Mouse (Mus musculus): ENCODE measurements around the gene Btbd9.

Btbd9 gene

DNA sequence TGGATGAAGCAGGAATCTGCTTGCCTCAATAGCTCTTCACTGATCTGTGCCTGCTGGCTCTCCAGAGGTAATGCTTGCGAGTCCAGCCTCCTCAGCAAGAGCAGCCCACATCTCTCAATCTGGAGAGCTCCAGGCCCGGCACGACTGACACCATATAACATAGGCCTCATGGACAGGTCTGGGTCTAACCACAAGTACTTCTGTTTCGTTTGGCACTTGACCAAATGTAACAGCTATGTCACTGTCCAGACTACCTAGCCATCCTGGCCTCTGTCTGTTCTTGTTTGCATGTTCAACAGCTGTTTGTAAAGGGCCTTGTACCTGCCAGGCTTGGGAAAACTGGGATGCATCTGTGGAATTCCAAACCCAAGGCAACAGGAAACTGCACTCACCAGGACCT is 340.9 kb downstream of the Btbd9 start:
- no peak for DNase-seq

DNA sequence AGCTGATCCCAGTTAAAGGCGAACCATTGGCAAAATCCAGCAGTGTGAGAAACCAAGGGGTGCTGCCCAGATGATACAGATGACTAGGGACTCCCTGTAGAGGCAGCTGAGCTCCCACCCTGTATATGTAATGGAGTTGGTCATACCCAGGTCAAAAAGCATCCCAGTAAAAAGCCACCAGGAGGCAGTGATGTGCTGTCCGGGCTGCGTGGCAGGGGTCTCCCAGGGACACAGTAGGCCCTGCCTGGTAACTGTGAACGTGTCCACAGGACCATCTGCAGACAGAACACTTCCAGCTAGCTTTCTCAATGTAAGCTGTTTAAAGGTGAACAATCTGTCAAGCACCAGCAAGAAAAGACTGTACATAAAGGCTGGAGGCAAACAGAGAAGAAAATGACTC is 343.6 kb downstream of the Btbd9 start:
- DNase-seq = peak; percentile 33

- DNase-seq = no peak
Observed at GRCm38 (mm10) chr17:30231483-30231882, 344.8 kb downstream of the Btbd9 start.

DNA sequence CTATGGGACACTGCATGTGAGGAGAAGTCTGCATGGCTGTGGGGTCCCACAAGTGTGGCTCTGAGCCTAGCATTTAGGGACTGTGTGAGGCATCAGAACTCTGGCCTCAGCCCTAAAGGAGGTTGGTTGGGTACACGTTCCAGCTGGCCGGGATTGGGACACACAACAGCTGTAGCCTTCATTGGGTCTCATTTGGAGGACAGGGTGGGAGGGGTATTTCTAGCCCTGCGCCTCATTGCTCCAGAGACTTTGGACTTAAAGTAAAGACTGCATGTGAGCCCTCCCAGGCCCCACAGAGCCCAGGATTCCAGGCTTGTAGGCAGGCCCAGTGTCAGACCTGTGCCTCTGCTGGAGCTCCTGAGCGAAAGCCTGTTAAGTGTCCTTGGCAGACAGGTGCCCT is 345.9 kb downstream of the Btbd9 start:
- DNase-seq = no peak

DNA sequence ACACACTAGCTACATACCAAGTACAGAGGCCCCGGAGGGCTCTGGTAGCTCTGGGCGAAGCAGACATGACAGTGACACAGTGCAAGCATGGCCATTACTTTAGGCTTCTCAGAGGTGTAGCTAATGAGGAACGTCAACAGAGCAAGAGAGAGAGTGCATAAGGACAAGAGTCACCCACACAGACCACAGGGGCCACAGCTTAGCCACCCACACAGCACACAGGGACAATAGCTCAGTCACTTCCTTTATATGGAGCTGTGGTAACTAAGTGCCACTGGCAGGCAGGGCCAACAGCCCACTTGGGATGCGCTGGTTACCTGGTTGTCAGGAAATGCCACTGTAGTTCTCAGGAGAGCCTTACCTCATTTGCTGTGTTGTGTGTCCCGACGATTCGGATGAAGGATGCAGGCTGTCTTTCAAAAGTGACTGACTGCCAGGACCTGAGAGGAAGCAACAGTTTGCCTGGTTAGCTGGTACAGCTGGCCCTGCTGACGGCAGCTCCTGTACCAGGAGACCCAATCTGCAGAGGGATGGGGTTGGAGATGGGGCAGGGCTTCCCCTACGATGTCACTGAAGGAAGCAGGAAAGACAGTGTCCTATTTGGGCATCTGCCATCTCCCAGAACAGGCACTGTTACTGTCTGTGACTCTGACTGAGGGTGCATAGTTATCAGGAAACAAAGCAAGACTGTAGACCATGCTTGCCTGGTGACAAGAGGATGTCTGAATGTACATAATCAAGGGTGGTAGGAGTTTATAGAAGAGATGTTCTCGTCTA is 347.7 kb downstream of the Btbd9 start:
- DNase-seq = no peak

- no peak for DNase-seq
Observed at GRCm38 (mm10) chr17:30225030-30225740, 351.1 kb downstream of the Btbd9 start.

DNA sequence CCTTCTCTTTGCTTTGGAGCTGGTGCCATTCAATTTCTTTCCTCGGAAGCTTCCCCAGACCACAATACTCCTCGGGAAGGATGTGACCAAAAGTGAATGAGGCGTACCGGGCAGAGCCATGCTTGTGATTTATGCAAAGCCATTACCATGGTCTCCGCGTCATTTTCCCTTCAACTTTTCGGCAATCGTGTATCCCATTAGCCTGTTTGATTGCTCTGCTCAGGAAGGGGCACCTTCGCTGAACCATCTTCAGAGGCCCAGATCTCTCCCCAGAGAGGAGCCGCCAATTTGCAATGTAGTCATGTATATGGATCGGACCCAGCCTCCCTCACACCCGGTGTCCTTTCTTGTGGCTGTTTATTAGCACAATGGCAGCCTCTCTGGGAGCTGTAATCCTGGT is 353.5 kb downstream of the Btbd9 start:
- DNase-seq = no peak

- DNase-seq = no peak
Observed at GRCm38 (mm10) chr17:30222361-30222760, 353.9 kb downstream of the Btbd9 start.

DNA sequence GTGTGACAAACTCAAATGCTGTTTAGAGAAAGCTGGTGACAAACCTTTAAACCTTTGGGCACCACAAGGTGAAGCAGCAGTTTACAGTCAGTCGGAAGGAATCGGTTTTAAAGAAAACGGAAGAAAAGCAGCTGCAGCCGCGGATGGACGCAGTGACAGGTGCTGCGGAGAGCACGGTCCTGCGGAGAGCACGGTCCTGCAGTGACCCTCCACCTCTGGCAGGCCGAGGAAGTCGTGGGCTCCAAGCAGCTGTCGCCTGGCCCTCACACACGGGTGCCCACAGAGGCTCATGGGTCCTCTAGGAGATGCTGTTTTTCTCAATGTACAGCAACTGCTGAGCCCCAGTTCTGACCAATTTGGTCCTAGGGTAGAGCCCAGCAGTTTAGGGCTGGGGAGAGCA is 354.6 kb downstream of the Btbd9 start:
- DNase-seq = no peak

GRCm38 (mm10) chr17:30215741-30216140 is 360.5 kb downstream of the Btbd9 start:
- DNase-seq = no peak

- DNase-seq = no peak
Observed at GRCm38 (mm10) chr17:30214393-30214792, 361.9 kb downstream of the Btbd9 start.

GRCm38 (mm10) chr17:30213371-30213770 is 362.9 kb downstream of the Btbd9 start:
- no peak for DNase-seq

DNA sequence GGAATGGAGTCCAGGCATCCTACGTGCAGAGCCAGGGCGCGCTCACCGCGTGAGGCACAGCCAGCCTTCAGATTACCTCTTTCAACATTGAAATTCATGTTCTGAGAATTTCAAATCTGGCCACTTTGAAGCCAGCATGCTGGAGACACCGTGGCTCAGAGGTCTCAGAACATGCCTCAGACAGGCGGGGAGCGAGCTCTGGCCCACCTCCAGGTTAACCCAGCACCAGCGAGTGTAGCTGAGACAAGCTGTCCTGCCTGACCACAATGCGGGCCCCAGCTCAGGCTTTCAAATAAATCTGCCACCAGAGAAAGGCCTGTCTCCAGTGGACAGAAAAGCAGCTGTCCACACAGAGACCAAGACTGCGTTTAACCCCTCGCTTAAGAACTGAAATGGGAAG is 363.6 kb downstream of the Btbd9 start:
- no peak for DNase-seq

- no peak for DNase-seq
Observed at GRCm38 (mm10) chr17:30210936-30211335, 365.4 kb downstream of the Btbd9 start.

DNA sequence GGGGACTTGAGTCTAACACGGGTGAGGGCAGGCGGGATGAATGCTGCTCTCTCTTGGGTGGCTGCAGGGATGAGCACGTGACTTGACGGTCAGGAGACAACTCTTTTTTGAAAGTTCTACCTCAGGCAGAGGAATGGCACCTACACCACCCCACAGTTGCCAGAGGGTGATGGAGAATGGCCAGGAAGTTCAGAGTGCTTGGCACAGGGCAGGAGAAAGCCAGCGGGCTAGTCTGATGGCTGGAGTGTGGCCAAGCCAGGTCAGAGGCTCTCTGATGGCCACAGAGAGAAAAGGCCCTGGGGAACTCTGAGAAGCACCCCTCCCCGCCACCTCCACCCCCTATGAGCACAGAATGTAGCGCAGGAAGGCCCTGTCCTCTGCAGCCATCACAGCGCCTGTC is 366.0 kb downstream of the Btbd9 start:
- DNase-seq = no peak

- no peak for DNase-seq
Observed at GRCm38 (mm10) chr17:30205062-30205825, 371.0 kb downstream of the Btbd9 start.

- no peak for DNase-seq
Observed at GRCm38 (mm10) chr17:30200283-30200682, 376.0 kb downstream of the Btbd9 start.

DNA sequence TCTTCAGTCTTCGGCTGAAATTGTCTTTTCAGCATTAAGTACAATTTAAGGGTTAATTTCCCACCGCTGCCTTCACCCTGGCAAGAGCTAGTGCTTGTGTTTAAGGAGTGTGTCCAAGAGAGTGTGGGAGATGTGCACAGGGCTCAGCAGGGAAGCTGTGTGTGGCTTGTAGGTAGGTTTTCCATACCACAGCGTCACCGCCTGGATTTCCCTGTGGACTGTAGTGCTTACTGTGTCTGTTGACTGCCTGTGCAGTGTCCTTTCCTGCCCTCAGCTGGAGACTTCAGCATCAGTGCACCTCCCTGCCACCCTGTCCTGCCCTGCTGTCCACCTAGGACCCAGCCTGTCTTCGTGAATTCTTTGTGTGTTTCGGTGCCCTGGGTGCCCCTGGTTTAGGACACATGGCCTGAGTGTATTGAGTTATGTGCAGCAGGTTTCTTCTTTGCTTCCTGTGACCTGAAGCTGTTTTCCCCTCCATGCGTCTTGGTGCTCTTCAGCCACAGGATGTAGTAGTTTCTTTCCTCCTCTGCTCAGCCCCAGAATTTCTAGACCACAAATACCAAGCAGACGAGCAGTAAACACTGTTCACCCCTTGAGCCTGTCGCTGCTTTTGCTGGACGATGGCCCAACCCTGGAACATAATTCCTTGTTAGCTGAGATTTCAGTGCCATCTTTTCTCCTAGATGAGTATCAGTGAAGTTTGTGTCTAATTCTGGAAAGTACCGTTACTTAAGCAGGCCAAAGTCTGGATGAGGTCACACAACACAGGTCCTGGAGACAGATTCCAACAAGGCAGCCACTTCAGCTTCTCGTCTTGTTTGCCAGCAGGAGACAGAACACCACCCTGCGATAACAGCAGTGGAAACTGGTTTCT is 376.7 kb downstream of the Btbd9 start:
- peak; percentile 18 for DNase-seq

DNA sequence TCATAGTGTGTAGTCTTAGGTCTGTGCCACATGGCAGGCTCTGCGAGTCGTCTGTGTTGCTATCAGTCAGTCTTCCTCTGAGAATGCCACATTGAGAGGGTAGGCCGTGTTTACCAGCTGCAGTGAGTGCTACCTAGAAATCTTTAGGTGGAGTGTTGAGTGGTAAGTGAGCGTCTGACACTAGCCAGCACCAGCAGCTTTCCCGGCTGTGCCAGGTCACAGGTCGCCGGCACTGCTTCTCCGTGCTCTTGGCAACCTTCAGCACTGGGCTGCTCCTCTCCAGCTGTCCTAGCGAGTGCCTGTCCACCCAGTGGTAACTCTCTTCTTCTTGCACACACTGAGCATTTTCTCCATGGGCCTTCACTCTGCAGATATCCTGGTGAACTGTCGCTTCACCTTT is 377.9 kb downstream of the Btbd9 start:
- DNase-seq = peak; percentile 13

- DNase-seq = peak; percentile 62
Observed at GRCm38 (mm10) chr17:30197280-30198030, 378.8 kb downstream of the Btbd9 start.

- DNase-seq = peak; percentile 31
Observed at GRCm38 (mm10) chr17:30196401-30197279, 379.6 kb downstream of the Btbd9 start.

Measured in thymus, postnatal 4 days (tissue).